Mouse (Mus musculus) stomach, embryonic 14.5 days (tissue): Measurements from ENCODE around the gene Hbq1a. TPM values are rescaled to one million over a fixed set of nuclear protein-coding genes. Genes with fewer than 3 reads are reported as not detected.
"Not testable (repeated sequence)": the region's sequence is repeated elsewhere in the genome, so short reads cannot be mapped to it uniquely, and the experiment has no call there.

Experiments
- ATAC-seq: fragments of 200-750 bp; cut with Nextera tagmentation; 2 replicates; pipeline ENCODE4 v1.8.0; 2017; ENCODE audit warnings: low read depth, moderate TSS enrichment; ENCODE audit not compliant: insufficient number of reproducible peaks, insufficient read depth, low FRiP score
- H3K27ac ChIP-seq: fragments of 300-500 bp; sonication (generic); 2 replicates; pipeline ENCODE4 v1.5.1; 2014; ENCODE audit warnings: mild to moderate bottlenecking, low read length, moderate library complexity, mixed read lengths
- H3K27me3 ChIP-seq: fragments of 300-500 bp; sonication (generic); 2 replicates; pipeline ENCODE4 v1.6.1; 2014; ENCODE audit warnings: low read length, control low read depth, mixed read lengths; ENCODE audit not compliant: control insufficient read depth, insufficient read depth
- H3K36me3 ChIP-seq: fragments of 300-500 bp; sonication (generic); 2 replicates; pipeline ENCODE4 v1.6.1; 2014; ENCODE audit warnings: mild to moderate bottlenecking, control low read depth, low read length, moderate library complexity, mixed read lengths; ENCODE audit not compliant: control insufficient read depth, insufficient read depth
- H3K4me1 ChIP-seq: fragments of 300-500 bp; sonication (generic); 2 replicates; pipeline ENCODE4 v1.6.1; 2014; ENCODE audit warnings: low read length, control low read depth, mixed read lengths; ENCODE audit not compliant: control insufficient read depth, insufficient read depth
- H3K4me2 ChIP-seq: fragments of 300-500 bp; sonication (generic); replicated peaks from 2 replicates; pipeline ENCODE4 v1.6.1; 2014; ENCODE audit warnings: low read depth, low read length, control low read depth
- H3K4me3 ChIP-seq: fragments of 300-500 bp; sonication (generic); 2 replicates; pipeline ENCODE4 v1.5.1; 2014; ENCODE audit warnings: low read depth, low read length, control low read depth
- H3K9ac ChIP-seq: fragments of 300-500 bp; sonication (generic); replicated peaks from 2 replicates; pipeline ENCODE4 v1.6.1; 2014; ENCODE audit warnings: low read depth, mild to moderate bottlenecking, control low read depth, low read length, moderate library complexity, mixed read lengths
- H3K9me3 ChIP-seq: fragments of 300-500 bp; sonication (generic); 2 replicates; pipeline ENCODE4 v1.6.1; 2016; ENCODE audit warnings: low read depth, low read length, control low read depth; ENCODE audit not compliant: control insufficient read depth
- WGBS: fragments of 180-500 bp; shearing (Covaris S2); extraction: QIAGEN DNeasy Blood & Tissue Kit; methylation state at CpG from one replicate; pipeline ENCODE4 v1.1.7; 2014; 5-methylcytosine and 5-hydroxymethylcytosine counted together
- polyA plus RNA-seq: library from polyadenylated mRNA; unstranded; fragments of >200 nt; fragmentation: Nextera tagmentation; extraction: Ambion mirVana; gene quantifications from 2 replicates; pipeline ENCODE4 v1.2.1, GENCODE M21; 2014

Hbq1a gene
- polyA plus RNA-seq, 1 experiment from 2014 or later, result 1.0 TPM

DNA sequence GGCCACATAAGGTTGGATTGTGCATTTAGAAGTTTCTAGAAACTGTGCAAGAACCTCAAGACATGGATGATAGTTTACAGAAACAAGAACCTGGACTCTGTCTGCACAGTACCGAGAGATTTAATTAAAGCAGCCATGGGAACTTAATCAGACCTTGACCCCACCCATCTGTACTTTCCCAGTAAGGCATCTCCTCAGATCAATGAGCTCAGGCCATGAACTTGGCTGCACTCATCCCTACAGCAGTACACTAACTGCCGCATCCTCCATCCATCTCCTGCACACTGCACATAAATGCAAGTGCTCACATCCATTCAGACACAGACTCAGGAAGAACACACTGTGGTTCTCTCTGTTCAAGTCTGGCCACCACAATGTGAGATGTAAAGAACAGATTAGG is 19.2 kb upstream of the Hbq1a start:
- 44% methylated on average over 2 of the region's 2 CpGs for WGBS
- H3K4me1 ChIP-seq, result no peaks in the 10 kb centered on the region
- no peak overlapping the region for H3K4me3 ChIP-seq
- 0 out of 2 replicates have a peak, but pooled peaks cover 3% of the 10 kb centered on the region for H3K27me3 ChIP-seq
- H3K36me3 ChIP-seq, result no peaks in the 10 kb centered on the region
- H3K27ac ChIP-seq, result no peak overlapping the region
- ATAC-seq, result no peak
- no peaks in the 10 kb centered on the region for H3K9me3 ChIP-seq
- H3K9ac ChIP-seq, result no peak overlapping the region
- H3K4me2 ChIP-seq, result no peak overlapping the region

DNA sequence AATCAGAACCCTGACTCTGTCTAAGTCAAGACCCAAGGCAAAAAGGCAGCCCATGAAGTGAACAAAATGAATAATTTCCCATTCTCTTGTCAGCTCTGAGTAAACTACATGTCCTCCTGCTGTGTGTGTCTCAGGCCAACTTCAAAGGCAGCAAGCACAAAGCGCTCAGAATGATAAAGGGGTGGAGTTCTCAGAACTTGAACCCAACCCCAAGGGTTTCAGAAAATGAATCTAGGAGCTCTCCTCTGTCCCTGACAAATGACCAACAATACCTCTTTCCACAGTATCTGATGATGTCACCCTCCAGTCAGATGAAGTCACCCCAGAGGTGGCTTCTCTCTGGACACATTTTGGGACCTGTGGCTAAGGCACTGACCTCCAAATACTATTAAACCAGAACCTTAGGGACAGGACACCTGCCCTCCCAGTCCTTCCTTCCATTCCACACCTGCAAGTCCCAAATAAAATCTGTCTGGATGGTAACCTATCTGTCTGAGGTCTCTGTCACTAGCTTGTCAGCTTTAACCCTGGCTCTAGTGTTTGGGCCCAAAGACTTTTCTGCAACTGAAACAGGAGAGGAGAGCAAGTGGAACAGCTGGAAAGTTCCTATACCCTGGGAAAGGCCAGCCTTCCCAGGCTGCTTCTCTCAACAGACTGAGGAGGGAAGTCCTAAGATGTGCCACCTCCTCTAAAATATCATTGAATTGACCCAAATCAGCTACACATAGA is 18.3 kb upstream of the Hbq1a start:
- Histone ChIP-seq H3K9ac (no peak overlapping the region), H3K4me3 (no peak overlapping the region), H3K27me3 (no peaks in the 10 kb centered on the region), H3K27ac (no peak overlapping the region), H3K9me3 (no peaks in the 10 kb centered on the region), H3K4me1 (no peaks in the 10 kb centered on the region), H3K36me3 (no peaks in the 10 kb centered on the region), H3K4me2 (no peak overlapping the region)
- ATAC-seq, result no peak
- WGBS, result 71% methylated on average over 1 of the region's 1 CpGs

- not testable (repeated sequence) for H3K27ac ChIP-seq, H3K9ac ChIP-seq, H3K4me1 ChIP-seq, H3K9me3 ChIP-seq, H3K27me3 ChIP-seq, H3K4me3 ChIP-seq, H3K4me2 ChIP-seq, H3K36me3 ChIP-seq
- WGBS, result 38% methylated on average over 1 of the region's 5 CpGs
- peak; percentile 77; the same call in 1 of the 2 replicates for ATAC-seq
Observed at GRCm38 (mm10) chr11:32283091-32283777, 16.6 kb upstream of the Hbq1a start, which contains the start of gene Hba-a1. Gene Hba-a1, plus strand, starts transcription at chr11:32283511.

DNA sequence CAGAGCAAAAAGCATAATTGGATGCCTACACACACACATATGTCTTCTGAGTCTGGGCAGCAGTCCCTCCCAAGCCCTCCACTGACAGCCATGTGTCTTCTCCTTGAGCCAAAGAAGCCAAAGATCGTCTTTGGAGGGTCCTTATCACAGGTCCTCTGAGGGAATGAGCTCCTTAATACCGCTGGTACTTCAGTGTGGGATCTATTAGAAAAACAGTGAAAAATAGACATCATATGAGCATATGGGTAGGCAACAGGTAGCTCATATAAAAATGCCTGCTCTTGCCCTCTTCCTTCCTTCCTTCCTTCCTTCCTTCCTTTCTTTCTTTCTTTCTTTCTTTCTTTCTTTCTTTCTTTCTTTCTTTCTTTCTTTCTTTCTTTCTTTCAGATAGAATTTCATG is 15.3 kb upstream of the Hbq1a start:
- not testable (repeated sequence) for H3K4me1 ChIP-seq, H3K36me3 ChIP-seq, H3K9ac ChIP-seq, H3K4me2 ChIP-seq, H3K4me3 ChIP-seq, H3K27me3 ChIP-seq, ATAC-seq, H3K9me3 ChIP-seq, H3K27ac ChIP-seq
- 49% methylated on average over 2 of the region's 2 CpGs for WGBS

GRCm38 (mm10) chr11:32285031-32285775 is 14.7 kb upstream of the Hbq1a start:
- Histone ChIP-seq H3K4me3 (no peak overlapping the region), H3K4me2 (no peak overlapping the region), H3K36me3 (no peaks in the 10 kb centered on the region), H3K4me1 (no peaks in the 10 kb centered on the region), H3K9ac (no peak overlapping the region), H3K9me3 (no peaks in the 10 kb centered on the region), H3K27me3 (no peaks in the 10 kb centered on the region), H3K27ac (no peak overlapping the region)
- 72% methylated on average over 7 of the region's 7 CpGs for WGBS
- ATAC-seq, result peak; percentile 59; the same call in 1 of the 2 replicates

DNA sequence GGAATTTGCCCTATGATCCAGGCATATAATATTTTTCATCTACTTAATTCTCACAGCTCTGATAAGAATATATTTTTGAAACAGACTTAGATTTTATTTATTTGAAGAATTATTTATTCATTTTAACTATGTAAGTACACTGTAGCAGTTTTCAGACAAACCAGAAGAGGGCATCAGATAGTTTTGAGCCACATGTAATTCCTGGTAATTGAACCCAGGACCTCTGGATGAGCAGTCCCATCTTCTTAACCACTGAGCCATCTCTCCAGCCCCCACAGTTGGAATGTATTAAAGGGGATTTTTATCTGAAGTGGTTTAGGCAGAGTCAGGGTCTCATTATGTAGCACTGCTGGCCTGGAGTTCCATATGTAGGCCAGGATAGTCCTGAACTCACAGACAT is 14.0 kb upstream of the Hbq1a start:
- not testable (repeated sequence) for H3K27ac ChIP-seq, ATAC-seq, H3K4me3 ChIP-seq, H3K4me1 ChIP-seq, H3K9ac ChIP-seq, H3K4me2 ChIP-seq, H3K27me3 ChIP-seq, H3K36me3 ChIP-seq, H3K9me3 ChIP-seq

GRCm38 (mm10) chr11:32286695-32287492 is 13.0 kb upstream of the Hbq1a start, which contains the start of gene Hbq1b:
Gene Hbq1b, plus strand, starts transcription at chr11:32286965.
- not testable (repeated sequence) for H3K27me3 ChIP-seq, H3K9ac ChIP-seq, H3K27ac ChIP-seq, H3K4me1 ChIP-seq, H3K9me3 ChIP-seq, H3K36me3 ChIP-seq
- WGBS, result 15% methylated on average over 30 of the region's 33 CpGs
- peak within 1 kb of the TSS; percentile 38 for H3K4me2 ChIP-seq
- ATAC-seq, result peak; percentile 38
- peak within 1 kb of the TSS; percentile 11; the same call in 1 of the 2 replicates for H3K4me3 ChIP-seq

- no peaks in the 10 kb centered on the region for H3K4me1 ChIP-seq
- no peaks in the 10 kb centered on the region for H3K27me3 ChIP-seq
- 66% methylated on average over 9 of the region's 9 CpGs for whole genome bisulfite sequencing
- H3K9me3 ChIP-seq, result no peaks in the 10 kb centered on the region
- H3K4me3 ChIP-seq, result no peak overlapping the region
- ATAC-seq, result no peak
- H3K36me3 ChIP-seq, result no peaks in the 10 kb centered on the region
- no peak overlapping the region for H3K4me2 ChIP-seq
- H3K27ac ChIP-seq, result no peak overlapping the region
- H3K9ac ChIP-seq, result no peak overlapping the region
Observed at GRCm38 (mm10) chr11:32287493-32287825, 12.4 kb upstream of the Hbq1a start.
